Mouse (Mus musculus) G1E (cell line): ENCODE results near the gene Wnt10b.
A peak's percentile ranks its signal among the peaks of the same experiment; 100 is the strongest.

ENCODE experiments used
- CTCF ChIP-seq: IDR thresholded peaks from 2 replicates; pipeline ENCODE4 v1.5.1; 2012; ENCODE audit warnings: low read depth, low read length, inconsistent platforms, mixed read lengths
- TAL1 ChIP-seq: conservative IDR thresholded peaks from 2 replicates; pipeline ENCODE4 v1.6.1; 2012; ENCODE audit warnings: low read depth, low read length, inconsistent platforms, mixed read lengths

GRCm38 (mm10) chr15:98785744-98786143 is 7.8 kb upstream of the Wnt10b start:
- TF ChIP-seq TAL1 (no peak), CTCF (peak; percentile 81; the same call in 1 of the 2 replicates)
